Mouse (Mus musculus): ENCODE data around the gene Napepld.

GRCm38 (mm10) chr5:21737620-21738019 lies 36.4 kb upstream of the Napepld start:
- no peak for TF ChIP-seq CTCF (IDR thresholded peaks at IDR 0.05; ENCODE audit: borderline replicate concordance, extremely low read depth, insufficient read depth, insufficient read length)
- no peak for TF ChIP-seq POLR2A (IDR thresholded peaks at IDR 0.05; ENCODE audit: borderline replicate concordance, extremely low read depth, insufficient read depth, insufficient read length, poor library complexity, severe bottlenecking)

All from brain, embryonic 14.5 days (tissue).